Mouse (Mus musculus): ENCODE measurements around the gene Tnni3. TPM values are rescaled to one million over a fixed set of nuclear protein-coding genes. Genes with fewer than 3 reads are reported as not detected.
A peak's percentile ranks its signal among the peaks of the same experiment; 100 is the strongest.

Gene Tnni3
- polyA plus RNA-seq, 1 experiment from 2014 or later, result 5.8 TPM

DNA sequence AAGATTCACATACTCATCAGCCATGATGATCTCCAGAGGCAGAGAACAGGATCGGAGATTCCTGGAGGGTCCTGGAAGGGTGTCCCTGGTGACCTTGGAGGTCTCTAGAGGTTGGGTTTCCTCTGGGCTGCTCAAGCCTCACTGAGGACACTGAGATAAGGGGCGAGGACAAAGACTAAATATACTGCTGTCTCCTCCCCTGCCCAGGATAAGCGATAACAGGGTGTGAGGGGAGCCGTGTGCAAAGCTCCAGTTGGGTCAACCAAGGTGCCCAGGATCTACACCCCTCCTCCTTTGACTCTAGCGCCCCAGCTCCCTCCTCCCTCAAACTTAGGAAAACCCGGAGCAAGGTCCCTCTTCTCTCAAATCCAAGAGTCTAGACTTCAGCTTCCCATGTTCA, 1.7 kb downstream of the Tnni3 start:
- Histone ChIP-seq H3K4me2 (replicated peaks; ENCODE audit: low read depth, low read length) (no peak overlapping the region), H3K27ac (ENCODE audit: low read length) (no peak overlapping the region), H3K9me3 (ENCODE audit: low read length) (no peaks in the 10 kb centered on the region), H3K36me3 (ENCODE audit: insufficient read depth, low read length) (no peaks in the 10 kb centered on the region), H3K4me3 (ENCODE audit: low read length) (no peak overlapping the region), H3K4me1 (ENCODE audit: insufficient read depth, low read length) (peaks cover 17% of the 10 kb centered on the region), H3K9ac (replicated peaks; ENCODE audit: low read length) (no peak overlapping the region), H3K27me3 (ENCODE audit: insufficient read depth, low read length) (peaks cover 4% of the 10 kb centered on the region; the same call in 1 of the 2 replicates)
- 69% methylated on average over 6 of the region's 6 CpGs for WGBS
- no peak for ATAC-seq (ENCODE audit: low FRiP score, low TSS enrichment)

DNA sequence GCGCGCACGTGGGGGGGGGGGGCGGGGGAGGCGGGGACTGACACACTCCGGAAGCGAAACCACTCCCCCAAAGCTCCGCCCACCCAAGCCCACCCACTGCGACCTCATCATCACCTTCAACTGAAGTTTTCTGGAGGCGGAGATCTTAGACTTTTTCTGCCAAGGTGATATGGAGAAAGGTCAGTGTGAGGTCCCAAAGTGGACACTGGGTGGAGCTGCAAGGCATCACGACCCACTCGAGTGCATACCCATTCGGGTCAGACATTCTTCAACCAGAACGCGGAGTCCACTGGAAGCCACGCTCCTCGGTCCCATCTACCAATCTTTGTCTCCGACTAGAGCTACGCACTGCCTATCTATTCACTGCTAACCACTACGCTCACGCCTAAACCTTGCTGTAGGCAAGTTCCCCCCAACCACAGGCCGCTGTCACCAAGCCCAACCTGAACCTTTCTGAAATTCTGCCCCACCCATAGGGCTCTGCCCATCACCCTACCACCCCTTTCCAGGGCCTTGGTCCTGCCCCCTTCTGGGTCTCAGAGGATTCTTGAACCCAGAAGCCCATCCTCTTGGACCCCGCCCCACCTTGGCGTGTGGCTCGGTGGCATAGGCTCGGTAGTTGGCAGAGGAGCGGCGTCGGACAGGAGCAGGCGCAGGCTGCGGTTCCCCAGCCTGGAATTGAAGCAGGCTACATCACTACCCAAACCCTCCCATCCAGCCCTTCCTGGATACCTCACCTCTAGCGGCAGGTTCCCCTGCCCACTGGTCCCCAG, 2.6 kb downstream of the Tnni3 start:
- H3K27me3 ChIP-seq (ENCODE audit: insufficient read depth, low read length), result peaks cover 4% of the 10 kb centered on the region; the same call in 1 of the 2 replicates
- H3K9ac ChIP-seq (replicated peaks; ENCODE audit: low read length), result peak overlapping the region; percentile 49; the same call in 1 of the 2 replicates

DNA sequence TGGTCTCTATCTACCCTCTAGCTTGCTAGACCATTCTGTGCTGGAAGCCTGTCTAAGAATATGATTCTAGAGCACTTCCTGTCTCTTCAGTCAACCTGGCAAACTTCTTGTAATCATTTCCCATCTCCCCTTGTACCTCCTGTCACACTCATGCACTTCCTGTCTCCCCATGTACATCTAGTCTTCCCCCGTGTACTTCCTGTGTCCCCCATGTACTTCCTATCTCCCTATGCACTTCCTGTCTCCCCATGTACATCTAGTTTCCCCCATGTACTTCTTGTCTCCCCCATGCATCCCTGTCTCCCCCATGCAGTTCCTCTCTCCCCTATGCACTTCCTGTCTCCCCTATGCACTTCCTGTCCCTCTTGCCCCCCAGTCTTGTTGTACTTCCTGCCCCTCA, 5.5 kb downstream of the Tnni3 start:
- H3K9me3 ChIP-seq (ENCODE audit: low read length), result no peaks in the 10 kb centered on the region
- no peak overlapping the region for H3K4me3 ChIP-seq (ENCODE audit: low read length)
- H3K4me2 ChIP-seq (replicated peaks; ENCODE audit: low read depth, low read length), result no peak overlapping the region

More for the DNA sequence above, 2.6 kb downstream of the Tnni3 start:
- no peaks in the 10 kb centered on the region for H3K9me3 ChIP-seq (ENCODE audit: low read length)
- H3K27ac ChIP-seq (ENCODE audit: low read length), result no peak overlapping the region
- H3K4me1 ChIP-seq (ENCODE audit: insufficient read depth, low read length), result peaks cover 14% of the 10 kb centered on the region
- H3K4me2 ChIP-seq (replicated peaks; ENCODE audit: low read depth, low read length), result peak overlapping the region; percentile 63
- ATAC-seq (ENCODE audit: low FRiP score, low TSS enrichment), result no peak
- peak overlapping the region; percentile 35 for H3K4me3 ChIP-seq (ENCODE audit: low read length)
- no peaks in the 10 kb centered on the region for H3K36me3 ChIP-seq (ENCODE audit: insufficient read depth, low read length)
- whole genome bisulfite sequencing, result 26% methylated on average over 32 of the region's 32 CpGs

DNA sequence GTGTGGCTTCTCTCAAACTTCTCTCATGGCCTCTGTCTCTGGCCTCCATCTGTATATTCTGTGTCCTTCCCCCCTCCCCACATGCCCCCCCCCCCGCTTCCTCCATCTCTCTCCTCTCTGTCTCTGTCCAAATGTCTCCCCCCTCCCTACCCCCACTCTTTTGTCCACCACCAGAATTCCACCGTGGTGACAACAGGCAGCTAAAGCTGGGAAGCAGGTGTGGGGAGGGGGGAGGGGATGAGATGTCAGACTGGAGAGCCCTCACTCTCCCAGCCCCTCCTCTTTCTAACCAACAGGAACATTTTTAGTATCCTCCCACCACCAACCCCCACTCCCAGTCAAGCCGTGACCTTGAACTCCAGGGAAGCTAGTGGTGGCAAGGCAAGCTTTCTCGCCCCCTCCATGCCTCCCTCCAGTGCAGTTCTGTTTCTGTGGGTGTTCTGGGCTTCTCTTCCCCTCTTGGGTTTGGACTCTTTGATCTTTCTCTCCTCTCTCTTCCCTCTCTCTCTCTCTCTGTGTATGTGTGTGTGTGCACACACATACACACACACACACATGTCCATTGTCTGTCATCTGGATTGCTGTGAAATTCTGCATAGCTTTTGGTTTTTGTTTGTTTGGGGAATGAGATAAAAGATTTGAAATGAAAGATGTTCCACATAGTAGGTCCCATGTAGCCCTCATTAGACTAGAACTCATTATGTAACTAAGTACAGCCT, 7.5 kb downstream of the Tnni3 start, which contains the start of gene Tnnt1:
Tnnt1 (minus strand) TSS at position 51 of the 719 bp plus-strand sequence.
- no peak within 1 kb of the TSS for H3K4me3 ChIP-seq (ENCODE audit: low read length)
- no peaks in the 10 kb centered on the region for H3K9me3 ChIP-seq (ENCODE audit: low read length)
- H3K9ac ChIP-seq (replicated peaks; ENCODE audit: low read length), result 0 out of 2 replicates have a peak within 1 kb of the TSS, but pooled peaks have one; percentile 10
- H3K27me3 ChIP-seq (ENCODE audit: insufficient read depth, low read length), result 0 out of 2 replicates have a peak, but pooled peaks cover under 1% of the 10 kb centered on the region
- H3K27ac ChIP-seq (ENCODE audit: low read length), result no peak within 1 kb of the TSS; the same call in 1 of the 2 replicates
- H3K4me2 ChIP-seq (replicated peaks; ENCODE audit: low read depth, low read length), result no peak within 1 kb of the TSS
- no peak for ATAC-seq (ENCODE audit: low FRiP score, low TSS enrichment)
- H3K36me3 ChIP-seq (ENCODE audit: insufficient read depth, low read length), result no peaks in the 10 kb centered on the region
- H3K4me1 ChIP-seq (ENCODE audit: insufficient read depth, low read length), result peaks cover 29% of the 10 kb centered on the region
- 17% methylated on average over 4 of the region's 4 CpGs for WGBS

More for the DNA sequence above, 5.5 kb downstream of the Tnni3 start:
- 57% methylated on average over 1 of the region's 1 CpGs for WGBS
- ATAC-seq (ENCODE audit: low FRiP score, low TSS enrichment), result no peak
- Histone ChIP-seq H3K36me3 (ENCODE audit: insufficient read depth, low read length) (no peaks in the 10 kb centered on the region), H3K27ac (ENCODE audit: low read length) (no peak overlapping the region), H3K9ac (replicated peaks; ENCODE audit: low read length) (no peak overlapping the region), H3K4me1 (ENCODE audit: insufficient read depth, low read length) (peaks cover 29% of the 10 kb centered on the region), H3K27me3 (ENCODE audit: insufficient read depth, low read length) (peaks cover 4% of the 10 kb centered on the region; the same call in 1 of the 2 replicates)

DNA sequence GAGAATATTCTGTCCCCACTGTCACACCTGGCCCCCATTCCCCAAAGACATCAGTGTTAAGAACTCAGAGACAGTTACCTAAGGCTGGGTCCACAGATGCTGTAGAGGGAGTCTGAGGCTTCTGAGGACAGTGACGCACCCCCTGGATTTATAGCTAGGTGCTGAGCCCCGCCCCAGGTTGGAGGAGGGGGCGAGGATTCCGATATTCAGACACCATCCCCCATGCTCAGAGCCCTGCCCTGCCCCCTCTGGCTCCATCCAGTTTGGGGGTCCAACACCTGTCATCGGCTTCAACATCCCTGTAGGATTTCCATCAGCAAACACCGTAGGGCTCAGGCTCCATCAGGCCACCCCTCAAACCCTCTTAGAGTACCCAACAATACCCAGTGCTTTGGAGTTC, 8.2 kb downstream of the Tnni3 start:
- ATAC-seq (ENCODE audit: low FRiP score, low TSS enrichment), result no peak
- Histone ChIP-seq H3K4me1 (ENCODE audit: insufficient read depth, low read length) (peaks cover 24% of the 10 kb centered on the region), H3K9me3 (ENCODE audit: low read length) (no peaks in the 10 kb centered on the region), H3K4me2 (replicated peaks; ENCODE audit: low read depth, low read length) (no peak overlapping the region), H3K4me3 (ENCODE audit: low read length) (no peak overlapping the region), H3K27me3 (ENCODE audit: insufficient read depth, low read length) (no peaks in the 10 kb centered on the region), H3K27ac (ENCODE audit: low read length) (no peak overlapping the region), H3K9ac (replicated peaks; ENCODE audit: low read length) (no peak overlapping the region), H3K36me3 (ENCODE audit: insufficient read depth, low read length) (no peaks in the 10 kb centered on the region)
- 44% methylated on average over 6 of the region's 6 CpGs for WGBS

DNA sequence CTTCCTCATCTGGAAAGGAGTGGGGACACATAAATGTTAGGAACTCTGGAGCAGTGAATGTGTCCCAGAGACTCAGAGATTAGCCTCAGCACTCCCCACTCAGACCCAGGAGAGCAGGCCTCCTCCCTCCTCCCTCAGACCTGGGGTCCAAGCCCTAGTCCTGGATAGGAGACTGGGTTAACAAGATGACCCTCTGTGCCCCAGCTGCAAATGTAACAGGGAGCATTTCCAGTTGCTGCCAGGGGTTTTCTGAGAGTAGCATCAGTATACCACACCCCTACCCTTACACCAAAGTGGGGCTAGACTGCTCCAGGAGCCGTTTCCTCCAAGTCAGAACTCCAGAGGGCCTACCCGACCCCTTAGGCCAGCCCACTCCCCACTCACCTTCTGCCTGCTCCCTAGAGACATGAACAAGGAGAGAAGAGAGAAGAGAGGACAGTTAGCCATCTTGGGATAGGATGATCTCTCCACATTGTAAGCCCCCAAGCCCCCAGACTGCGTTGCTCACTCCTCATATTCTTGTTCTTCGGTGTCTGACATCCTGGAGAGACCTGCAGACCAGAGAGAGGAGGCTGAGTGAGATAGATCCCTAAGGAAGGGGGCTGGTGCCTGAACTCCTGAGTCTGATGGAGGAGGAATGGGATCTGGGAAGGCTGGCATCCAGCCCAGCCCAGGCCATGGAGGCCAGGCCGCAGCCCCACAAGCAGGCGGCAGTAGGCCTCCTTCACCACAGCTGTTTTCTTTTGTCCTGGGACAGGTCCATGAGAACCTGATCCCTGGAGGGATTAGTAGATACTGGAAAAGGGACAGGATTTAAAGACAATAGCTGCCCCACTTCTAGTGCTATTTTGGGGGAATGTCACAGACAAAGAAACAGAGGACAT, 10.0 kb downstream of the Tnni3 start:
- Histone ChIP-seq H3K9ac (replicated peaks; ENCODE audit: low read length) (peak overlapping the region; percentile 5), H3K27ac (ENCODE audit: low read length) (peak overlapping the region; percentile 61), H3K4me3 (ENCODE audit: low read length) (no peak overlapping the region), H3K27me3 (ENCODE audit: insufficient read depth, low read length) (no peaks in the 10 kb centered on the region), H3K9me3 (ENCODE audit: low read length) (no peaks in the 10 kb centered on the region), H3K4me2 (replicated peaks; ENCODE audit: low read depth, low read length) (no peak overlapping the region), H3K4me1 (ENCODE audit: insufficient read depth, low read length) (peaks cover 23% of the 10 kb centered on the region), H3K36me3 (ENCODE audit: insufficient read depth, low read length) (no peaks in the 10 kb centered on the region)
- WGBS, result 49% methylated on average over 6 of the region's 6 CpGs
- peak; percentile 44 for ATAC-seq (ENCODE audit: low FRiP score, low TSS enrichment)

DNA sequence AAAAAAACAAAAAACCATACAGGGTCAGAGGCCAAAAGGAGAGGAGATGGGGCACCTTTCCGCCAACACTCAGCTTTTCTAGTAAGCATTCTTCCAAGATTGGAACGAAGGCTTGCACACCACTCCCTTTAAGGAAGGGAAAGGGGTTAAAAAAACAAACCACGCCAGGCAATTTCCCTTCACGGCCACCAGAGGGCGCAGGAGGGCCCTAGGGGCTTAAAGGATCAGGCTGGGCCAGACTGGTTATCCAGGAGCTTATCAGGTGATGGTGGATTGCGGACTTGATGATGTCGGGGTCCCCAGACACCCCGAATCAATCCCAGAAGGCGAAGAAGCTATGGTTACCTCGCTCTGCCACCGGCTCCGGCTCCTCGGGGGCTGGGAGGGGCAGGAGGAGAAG, 10.8 kb downstream of the Tnni3 start:
- H3K4me3 ChIP-seq (ENCODE audit: low read length), result no peak overlapping the region
- H3K9me3 ChIP-seq (ENCODE audit: low read length), result no peaks in the 10 kb centered on the region
- H3K9ac ChIP-seq (replicated peaks; ENCODE audit: low read length), result no peak overlapping the region
- H3K27me3 ChIP-seq (ENCODE audit: insufficient read depth, low read length), result no peaks in the 10 kb centered on the region
- ATAC-seq (ENCODE audit: low FRiP score, low TSS enrichment), result no peak
- no peak overlapping the region for H3K4me2 ChIP-seq (replicated peaks; ENCODE audit: low read depth, low read length)
- H3K27ac ChIP-seq (ENCODE audit: low read length), result no peak overlapping the region
- peaks cover 23% of the 10 kb centered on the region for H3K4me1 ChIP-seq (ENCODE audit: insufficient read depth, low read length)
- H3K36me3 ChIP-seq (ENCODE audit: insufficient read depth, low read length), result no peaks in the 10 kb centered on the region
- 30% methylated on average over 13 of the region's 13 CpGs for WGBS

DNA sequence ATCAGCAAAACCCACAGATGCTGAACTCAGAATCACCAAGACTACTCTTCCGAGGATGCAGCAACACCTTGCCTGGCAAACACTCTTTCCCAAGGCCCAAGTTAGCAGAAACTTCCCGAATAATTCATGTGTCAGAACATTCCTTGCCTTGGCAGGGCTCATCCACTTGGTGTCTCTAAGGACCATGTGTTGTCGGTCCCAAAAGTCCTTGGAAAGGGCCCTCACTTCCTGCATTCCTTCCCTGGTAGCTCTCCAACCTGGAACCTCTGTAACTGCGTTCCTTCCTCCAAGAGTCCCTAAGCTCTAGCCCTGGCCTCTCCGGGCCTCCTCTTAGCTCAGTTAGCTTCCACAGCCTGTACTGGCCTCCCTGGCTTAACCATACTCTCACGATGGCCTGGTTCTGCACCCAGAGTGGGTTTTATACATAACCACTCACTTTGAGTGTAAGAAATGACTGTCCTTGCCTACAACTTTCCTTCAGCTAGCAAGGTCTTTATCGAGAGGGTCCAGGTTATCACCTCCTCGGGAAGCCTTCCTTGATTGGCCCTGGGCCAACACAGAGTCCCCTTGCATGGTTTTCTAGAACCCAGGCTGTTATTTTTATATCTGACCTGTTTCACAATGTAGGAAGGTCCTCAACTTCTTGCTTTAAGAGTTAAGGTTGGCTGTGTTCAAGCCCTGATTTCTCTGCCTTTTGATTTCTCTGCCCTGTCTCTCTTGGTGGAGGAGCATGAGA, 12.4 kb downstream of the Tnni3 start:
- no peak overlapping the region for H3K4me3 ChIP-seq (ENCODE audit: low read length)
- H3K9me3 ChIP-seq (ENCODE audit: low read length), result no peaks in the 10 kb centered on the region
- WGBS, result 56% methylated on average over 8 of the region's 8 CpGs
- H3K4me1 ChIP-seq (ENCODE audit: insufficient read depth, low read length), result peaks cover 22% of the 10 kb centered on the region
- H3K4me2 ChIP-seq (replicated peaks; ENCODE audit: low read depth, low read length), result no peak overlapping the region
- H3K27ac ChIP-seq (ENCODE audit: low read length), result peak overlapping the region; percentile 30; the same call in 1 of the 2 replicates
- no peak for ATAC-seq (ENCODE audit: low FRiP score, low TSS enrichment)
- no peak overlapping the region for H3K9ac ChIP-seq (replicated peaks; ENCODE audit: low read length)
- no peaks in the 10 kb centered on the region for H3K36me3 ChIP-seq (ENCODE audit: insufficient read depth, low read length)
- no peaks in the 10 kb centered on the region for H3K27me3 ChIP-seq (ENCODE audit: insufficient read depth, low read length)
